Mouse (Mus musculus) mouse embryonic stem cell (cell line): ENCODE data around the gene Notch3.
"Not testable (repeated sequence)": the region's sequence is repeated elsewhere in the genome, so short reads cannot be mapped to it uniquely, and the experiment has no call there.

Experiments
- in situ Hi-C, 2 experiments: fragments of 300-500 bp; cut with MboI; formaldehyde crosslinking; loops; 1 replicate in 1 of 2; 3 replicates in 1 of 2; pipeline ENCODE4 v1.14.3; 2019 to 2020; ENCODE audit warnings: low sequenced_read_pairs in 2 of 2, low pct_unique_long_range_greater_than_20kb in 1 of 2, mixed read lengths in 1 of 2; ENCODE audit not compliant: unreplicated experiment in 1 of 2

The Notch3 gene

DNA sequence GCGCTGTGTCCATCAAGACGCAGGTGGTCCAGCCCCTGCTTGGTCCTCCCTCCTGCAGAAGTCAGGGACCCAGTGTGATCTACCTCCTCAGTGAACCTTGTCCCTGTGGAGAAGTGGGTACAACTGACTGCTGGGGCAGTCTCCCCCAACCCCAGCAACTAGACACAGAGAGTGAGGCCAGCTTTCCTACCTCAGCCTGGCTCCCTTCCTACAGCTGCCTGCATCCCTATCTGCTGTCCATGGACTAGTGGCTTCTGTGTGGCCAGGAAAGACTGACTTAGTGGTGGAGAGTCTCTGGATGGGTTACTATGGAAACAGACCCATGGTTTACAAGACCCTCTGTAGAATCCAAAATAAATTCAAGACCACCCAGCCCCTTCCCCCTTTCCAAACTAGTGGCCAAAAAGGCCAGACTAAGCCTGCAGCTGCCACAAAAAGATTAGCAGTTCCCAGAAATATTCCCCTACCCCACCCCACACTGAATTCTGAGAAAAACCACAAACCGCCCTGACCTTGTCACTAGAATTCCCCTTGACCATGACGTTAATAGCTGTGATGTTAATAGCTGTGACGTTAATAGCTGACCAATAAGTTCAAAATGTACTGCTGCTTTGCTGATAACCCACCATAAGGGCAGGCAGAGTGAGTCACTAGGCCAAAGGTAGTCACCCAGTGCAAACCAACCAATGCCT, 58.2 kb downstream of the Notch3 start:
- in situ Hi-C loops, result not testable (repeated sequence)

DNA sequence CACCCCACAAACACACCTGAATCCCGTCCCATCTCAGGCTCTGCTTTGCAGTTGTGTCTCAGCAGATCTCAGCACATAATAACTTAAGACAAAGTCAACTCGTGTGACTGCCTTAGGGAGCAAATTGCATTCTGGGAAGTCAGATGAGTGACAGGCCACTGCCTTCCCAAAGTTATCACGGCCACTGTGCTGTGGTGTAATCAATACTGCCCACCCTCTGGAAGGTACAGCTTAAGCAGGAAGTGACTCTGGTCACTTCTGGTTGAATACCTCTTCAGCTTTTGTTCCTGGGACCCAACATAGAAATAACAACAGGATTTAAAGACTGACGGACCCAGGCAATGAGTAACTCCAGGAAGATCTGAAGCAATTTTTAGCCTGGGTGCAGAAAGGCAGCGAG, 58.8 kb downstream of the Notch3 start:
- in situ Hi-C loops, result no loop called here

DNA sequence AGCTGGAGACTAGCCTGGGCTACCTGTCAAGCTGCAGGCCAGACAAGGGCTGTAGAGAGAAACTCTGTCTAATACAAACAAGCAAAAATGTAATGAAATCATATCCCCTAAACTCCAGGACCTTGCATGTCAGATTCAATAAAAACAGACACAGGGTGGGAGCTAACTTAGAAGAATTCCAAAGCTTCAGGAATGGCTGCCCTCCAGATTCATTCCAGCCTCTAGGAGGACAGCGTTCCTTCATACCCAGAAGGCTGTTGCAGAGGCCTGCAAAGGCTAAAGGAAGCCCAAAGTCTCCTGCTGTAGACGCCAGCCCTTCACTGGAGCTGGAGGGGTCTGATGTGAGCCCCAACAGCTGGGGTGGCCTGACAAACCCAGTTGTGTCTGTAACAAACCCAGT, 60.3 kb downstream of the Notch3 start:
- in situ Hi-C loops, result no loop called here

DNA sequence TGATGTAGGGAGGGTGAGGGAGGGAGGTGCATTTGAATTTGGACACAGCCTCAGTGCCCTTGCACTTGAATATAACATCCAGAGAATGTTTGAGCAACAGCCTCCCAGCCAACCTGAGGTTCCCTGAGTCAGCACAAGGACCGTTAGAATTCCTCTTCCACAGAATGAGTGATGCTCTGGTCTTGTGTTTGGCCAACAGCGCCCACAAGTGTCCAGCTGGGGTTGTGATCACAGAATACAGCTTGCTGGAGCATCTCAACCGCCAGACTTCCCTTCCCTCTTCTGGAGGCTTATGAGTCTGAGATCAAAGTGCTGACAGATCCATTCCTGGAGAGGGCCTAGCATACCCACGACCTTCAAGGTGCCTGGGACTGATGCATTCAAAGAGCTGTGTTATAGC, 63.6 kb downstream of the Notch3 start:
- in situ Hi-C loops, result no loop called here

DNA sequence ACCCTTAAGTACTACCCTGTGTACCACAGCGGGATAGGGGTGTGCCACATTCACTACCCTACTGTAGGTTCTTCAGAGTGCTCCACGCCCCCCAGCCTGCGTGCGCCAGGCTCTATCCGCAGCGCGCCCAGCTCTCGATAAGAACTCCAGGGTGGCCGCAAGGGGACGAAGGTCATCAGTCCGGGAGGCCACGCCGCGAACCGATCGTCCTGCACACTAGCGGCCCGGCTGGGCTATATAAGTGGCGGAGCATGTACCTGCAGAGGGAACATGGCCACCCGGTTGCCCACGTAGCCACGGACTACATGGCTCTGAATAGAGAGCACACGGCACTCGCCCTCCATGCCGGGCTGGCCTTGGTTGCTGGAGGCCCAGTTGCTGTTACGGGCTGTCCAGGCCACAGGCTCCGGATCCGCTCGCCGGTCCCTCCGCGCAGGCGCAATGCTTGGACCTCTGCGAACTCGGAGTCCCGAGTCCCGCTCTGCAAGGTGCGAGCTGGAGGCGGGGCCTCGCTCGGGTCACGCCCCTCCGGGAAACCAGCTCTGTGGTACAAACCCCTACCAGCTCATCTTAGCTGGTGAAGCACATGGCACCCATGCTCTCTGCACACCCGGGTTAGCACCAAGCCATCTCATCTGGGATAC, 66.6 kb downstream of the Notch3 start:
- in situ Hi-C loops, result no loop called here

DNA sequence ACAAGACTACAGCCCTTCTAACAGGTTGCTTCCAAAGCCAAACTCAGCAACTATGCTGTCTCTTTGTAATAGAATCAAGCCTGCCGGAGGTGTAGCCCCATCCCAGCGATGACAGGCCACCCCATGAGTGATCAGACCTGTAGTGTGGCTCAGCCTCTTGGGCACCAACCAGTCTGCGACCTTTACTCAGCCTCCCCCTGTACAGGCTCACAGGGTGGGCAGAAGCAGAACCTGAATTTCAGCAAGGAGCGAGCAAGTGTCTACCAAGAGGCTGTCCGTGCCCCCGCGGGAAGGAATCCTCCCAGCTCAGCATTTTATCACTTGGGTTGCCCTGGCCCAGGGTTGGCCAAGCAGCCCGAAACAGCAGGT, 67.1 kb downstream of the Notch3 start:
- in situ Hi-C loops, result no loop called here

DNA sequence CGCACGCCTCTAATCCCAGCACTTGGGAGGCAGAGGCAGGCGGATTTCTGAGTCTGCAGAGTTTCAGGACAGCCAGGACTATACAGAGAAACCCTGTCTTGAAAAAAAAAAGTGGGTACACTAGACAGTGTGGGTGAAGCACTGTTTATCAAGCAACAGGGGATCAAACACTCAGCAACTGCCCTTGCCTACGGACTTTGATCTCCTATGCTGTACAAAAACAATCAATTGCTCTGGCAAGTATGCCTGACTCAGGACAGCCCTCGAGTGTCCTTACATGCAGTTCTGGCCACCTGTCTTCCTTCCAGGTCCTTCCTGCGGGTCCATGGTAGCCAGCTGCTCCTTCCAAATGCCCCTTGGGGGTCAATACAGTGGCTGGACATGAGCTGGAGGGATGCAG, 67.7 kb downstream of the Notch3 start:
- in situ Hi-C loops, result not testable (repeated sequence)

DNA sequence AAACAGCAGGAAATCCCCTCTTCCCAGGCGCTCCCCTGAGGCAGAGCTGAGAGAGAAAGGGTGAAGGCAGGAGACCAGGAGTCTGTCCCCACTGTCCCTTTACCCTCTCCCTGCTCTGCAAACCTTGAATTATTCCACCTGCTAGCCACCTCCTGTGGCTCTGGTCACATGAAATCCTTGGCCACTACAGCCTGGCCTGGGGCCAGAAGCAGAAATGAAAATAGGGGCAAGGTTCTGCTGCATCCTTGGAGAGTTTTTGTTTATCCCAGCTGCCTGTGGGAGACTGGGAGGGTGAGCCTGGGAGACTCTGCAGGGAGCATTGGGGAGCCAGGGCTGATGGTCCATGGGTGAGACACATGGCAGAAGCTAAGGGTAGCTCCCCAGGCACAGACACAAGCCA, 69.0 kb downstream of the Notch3 start:
- in situ Hi-C loops, result no loop called here

DNA sequence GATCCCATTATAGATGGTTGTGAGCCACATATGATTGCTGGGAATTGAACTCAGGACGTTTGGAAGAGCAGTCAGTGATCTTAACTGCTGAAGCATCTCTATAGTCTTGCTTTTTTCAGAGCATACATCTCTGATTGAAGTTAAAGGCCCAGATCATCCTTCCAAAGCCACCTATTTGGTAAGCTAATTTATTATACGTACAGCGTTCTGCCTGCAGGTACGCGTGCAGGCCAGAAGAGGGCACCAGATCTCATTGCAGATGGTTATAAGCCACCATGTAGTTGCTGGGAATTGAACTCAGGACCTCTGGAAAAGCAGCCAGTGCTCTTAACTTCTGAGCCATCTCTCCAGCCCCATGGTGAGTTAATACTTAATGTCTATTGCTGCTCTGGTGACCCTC, 73.8 kb downstream of the Notch3 start:
- in situ Hi-C loops, result no loop called here

DNA sequence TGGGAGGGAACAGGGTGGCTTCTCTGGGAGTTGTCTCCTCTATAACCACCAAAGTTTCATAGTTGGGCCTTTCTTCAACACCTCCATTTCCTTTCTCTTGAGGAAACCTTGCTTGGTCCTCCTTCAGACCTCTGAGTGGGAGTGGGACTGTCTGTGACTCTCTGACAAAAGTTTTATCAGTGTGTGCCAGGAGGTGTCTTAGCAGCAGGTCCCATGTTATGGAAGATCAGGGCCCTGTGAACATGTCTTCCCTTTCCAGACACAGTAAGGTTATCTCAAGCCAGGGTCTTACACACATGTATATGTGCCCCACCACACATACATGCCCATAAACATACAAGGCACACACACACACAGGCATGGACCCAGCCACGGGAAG, 74.4 kb downstream of the Notch3 start:
- in situ Hi-C loops, result no loop called here

DNA sequence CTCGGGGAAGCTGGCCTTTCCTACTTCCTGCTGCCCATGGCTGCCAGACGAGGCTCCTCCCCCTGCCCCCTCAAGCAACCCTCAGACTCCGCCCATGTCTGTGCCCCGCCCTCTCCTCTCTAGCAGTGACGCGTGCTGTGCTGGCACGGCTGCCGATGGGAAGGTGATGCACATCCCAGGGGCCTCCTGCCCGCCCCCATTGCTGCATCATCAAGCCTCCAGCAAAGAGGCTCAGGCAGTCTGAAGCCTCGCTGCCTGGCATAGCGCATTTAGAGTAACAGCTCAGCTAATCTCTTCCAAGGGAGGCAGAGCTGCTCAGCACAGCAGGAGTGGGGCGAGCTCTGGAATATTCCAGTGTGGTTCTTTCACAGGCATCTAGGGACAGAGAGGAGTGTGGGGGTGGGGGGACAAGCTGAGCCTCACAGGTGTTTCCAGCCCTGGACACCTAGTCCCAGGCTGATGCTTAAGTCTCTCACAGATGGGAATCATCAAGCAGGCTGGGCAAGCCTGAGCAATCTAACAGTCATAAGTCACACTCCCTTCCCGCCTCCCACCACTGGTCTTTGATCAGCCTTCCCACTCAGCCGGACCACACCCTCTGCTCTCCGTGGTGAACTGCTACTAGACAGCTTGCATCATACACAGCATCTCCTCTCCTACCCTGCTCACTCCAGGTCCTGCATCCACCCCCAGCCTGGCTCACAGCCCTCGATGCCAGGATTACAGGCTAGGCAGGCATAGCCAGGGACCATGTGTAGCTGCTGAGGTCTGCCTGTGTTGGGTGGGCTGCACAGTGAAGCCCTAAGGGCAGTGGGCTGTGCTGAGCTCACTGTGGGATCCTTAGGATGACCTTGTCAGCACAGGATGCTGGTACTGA, 75.0 kb downstream of the Notch3 start:
- in situ Hi-C loops, result not testable (repeated sequence)

DNA sequence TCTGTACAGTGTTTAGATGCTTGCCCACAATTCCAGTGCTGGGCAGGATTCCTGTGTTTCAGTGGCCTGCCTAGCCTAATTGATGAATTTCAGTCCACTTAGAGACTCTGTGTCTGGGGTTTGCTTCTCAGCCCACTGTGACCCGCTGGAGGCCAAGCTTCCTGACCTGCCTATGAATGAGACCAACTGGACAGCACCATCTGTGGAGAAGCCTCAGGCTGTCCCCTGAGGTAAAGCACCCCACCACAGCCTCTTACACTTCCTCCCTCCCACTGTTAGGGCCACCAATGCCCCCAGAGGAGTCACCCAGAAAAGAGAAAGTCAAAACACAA, 75.7 kb downstream of the Notch3 start:
- in situ Hi-C loops, result no loop called here

DNA sequence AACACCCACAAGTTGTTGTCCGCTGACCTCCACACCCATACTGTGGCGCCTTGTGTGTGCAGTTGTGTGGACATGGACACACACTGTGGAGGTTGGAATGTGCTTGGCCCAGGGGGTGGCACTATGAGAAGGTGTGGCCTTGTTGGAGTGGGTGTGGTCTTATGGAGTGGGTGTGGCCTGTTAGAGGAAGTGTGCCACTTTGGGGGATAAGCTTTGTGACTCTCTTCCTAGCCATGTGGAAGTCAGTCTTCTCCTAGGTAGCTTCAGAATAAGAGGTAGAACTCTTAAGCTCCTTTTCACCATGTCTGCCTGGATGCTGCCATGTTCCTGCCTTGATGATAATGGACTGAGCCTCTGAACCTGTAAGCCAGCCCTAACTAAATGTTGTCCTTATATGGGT, 79.6 kb downstream of the Notch3 start:
- in situ Hi-C loops, result no loop called here

DNA sequence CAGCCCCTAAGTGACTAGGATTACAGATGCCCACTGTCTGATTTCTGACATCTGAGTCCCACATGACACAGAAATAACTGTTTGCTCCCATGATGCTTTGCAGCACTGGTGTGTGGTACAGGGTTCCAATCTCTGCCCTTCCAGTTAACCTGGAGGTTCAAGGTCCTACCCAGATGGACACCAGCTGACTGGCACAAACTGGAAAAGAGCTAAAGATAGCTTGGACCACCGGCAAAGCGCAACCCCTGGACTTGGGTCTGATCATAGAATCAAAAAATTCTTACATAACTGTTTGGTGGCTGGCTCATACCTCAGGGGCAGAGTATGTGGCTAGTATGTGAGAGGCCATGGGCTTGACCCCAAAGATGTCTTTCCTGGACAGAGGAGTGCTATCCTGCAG, 83.3 kb downstream of the Notch3 start:
- in situ Hi-C loops, result no loop called here

DNA sequence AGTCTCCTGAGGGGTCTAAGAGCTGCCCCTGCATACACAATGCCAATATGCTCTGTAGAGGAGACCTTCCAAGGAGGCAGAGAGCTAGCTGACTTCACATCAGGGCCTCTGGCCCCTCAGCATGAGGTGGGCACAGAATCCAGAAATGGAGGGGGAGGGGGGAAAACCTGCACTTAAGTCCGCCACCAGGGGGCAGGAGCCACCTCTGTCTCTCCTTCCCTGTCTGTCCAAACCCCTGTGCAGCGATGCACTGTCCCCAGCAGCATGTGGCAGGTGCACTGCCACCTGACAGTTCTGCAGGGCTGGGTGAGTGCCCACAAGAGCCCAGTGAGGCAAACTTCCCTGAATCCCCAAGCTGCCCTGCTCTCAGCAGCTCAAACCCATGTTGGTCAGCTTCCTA, 91.5 kb downstream of the Notch3 start:
- in situ Hi-C loops, result no loop called here

DNA sequence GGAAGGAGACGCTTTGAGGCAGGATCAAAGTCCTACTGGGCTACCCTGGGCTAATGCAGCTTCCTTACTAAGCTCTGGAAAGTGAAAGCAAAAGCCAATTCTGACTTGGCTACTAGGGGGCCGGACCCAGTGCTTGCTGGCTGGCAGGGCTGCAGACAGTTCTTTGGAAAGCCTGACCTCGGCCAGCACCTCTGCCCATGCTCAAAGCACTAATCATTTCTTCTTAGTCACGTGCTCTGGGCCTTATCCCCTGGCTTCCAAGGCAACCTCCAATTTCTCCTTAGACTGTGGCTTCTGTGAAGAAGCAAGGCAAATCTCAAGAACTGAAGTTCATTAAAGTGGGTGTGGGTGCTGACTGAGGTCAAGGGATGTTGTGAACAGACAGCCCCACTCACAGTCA, 92.0 kb downstream of the Notch3 start:
- in situ Hi-C loops, result no loop called here

DNA sequence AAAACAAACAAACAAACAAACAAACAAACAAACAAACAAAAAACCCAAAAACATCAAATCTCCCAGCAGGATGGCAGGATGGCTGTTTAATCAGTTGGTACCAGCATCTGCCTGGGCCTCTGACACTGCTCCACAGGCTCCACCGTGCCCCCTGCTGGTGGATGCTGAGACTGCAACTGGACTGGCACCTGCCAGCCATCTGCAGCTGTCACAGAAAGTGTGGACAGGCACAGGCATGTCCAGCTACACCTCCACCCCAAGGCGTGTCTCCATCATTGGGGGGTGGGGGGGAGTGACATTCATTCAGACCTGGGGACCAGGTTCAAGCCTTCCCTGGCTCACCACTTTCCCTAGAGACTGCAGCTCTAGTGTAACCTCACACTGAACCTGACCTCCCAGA, 93.3 kb downstream of the Notch3 start:
- in situ Hi-C loops, result no loop called here
